Mouse (Mus musculus): ENCODE data around the gene Efemp2.

Gene Efemp2

DNA sequence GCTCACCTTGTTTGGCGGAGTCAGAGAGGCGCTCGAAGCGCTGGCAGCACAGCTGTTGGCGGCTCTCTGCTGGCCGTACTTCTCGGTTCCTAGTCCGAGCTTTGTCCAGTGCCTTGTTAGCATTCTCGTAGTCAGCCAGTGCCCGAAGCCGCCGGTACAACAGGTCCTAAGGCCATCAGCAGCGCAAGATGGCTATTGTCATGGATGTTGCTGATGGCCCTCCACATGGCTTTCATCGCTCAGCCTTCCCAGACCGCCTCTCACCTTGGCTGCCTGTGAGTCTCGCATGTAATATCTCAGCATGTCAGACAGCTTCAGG is 22.3 kb downstream of the Efemp2 start:
- ATAC-seq (ENCODE audit: low TSS enrichment): no peak

DNA sequence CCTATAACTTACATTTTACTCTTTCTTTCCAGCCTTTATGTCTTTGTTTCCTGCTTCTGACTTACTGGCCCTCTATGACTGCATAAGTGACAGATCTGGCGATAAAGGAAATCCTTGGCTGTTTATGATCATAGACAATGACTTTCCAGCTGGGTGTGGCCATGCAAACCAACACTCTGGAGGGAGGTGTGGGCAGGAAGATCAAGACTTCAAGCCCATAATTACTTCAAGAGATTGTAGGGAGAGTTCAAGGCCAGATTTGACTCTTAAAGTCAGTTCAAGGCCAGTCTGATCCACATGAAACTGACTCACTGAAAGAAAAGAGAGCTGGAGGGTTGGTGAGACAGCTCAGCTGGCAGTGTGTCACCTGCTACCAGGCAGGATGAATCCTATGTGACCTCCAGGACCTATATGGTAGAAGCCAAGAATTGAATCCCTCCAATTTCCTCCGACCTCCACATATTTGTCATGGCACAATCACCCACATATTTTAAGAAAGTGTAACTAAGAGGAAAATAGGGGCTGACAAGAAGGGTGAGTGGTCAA is 26.6 kb downstream of the Efemp2 start:
- ATAC-seq (ENCODE audit: low TSS enrichment): no peak

DNA sequence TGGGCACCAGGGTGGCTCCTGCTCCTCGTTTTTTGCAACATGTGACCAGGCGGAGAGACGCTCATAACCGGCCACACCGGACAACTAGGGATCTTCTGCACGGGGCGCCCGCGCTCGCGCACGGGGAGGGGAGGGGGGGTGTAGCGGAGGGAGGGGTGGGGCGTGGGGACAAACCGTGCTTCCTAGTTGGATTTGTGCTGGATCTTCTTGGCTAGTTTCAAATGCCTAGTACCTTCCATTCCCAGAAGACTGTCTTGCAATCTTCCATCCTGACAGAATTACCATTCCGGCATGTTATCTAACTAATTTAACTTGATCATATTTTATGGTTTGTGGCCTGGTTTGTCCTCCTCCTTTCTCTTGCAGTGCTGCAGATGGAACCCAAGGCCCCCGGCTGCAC is 29.9 kb downstream of the Efemp2 start, which contains the start of gene 1700020D05Rik:
Gene 1700020D05Rik (minus strand): TSS at position 101 of the 400 bp plus-strand sequence.
- no peak for ATAC-seq (ENCODE audit: low TSS enrichment)

DNA sequence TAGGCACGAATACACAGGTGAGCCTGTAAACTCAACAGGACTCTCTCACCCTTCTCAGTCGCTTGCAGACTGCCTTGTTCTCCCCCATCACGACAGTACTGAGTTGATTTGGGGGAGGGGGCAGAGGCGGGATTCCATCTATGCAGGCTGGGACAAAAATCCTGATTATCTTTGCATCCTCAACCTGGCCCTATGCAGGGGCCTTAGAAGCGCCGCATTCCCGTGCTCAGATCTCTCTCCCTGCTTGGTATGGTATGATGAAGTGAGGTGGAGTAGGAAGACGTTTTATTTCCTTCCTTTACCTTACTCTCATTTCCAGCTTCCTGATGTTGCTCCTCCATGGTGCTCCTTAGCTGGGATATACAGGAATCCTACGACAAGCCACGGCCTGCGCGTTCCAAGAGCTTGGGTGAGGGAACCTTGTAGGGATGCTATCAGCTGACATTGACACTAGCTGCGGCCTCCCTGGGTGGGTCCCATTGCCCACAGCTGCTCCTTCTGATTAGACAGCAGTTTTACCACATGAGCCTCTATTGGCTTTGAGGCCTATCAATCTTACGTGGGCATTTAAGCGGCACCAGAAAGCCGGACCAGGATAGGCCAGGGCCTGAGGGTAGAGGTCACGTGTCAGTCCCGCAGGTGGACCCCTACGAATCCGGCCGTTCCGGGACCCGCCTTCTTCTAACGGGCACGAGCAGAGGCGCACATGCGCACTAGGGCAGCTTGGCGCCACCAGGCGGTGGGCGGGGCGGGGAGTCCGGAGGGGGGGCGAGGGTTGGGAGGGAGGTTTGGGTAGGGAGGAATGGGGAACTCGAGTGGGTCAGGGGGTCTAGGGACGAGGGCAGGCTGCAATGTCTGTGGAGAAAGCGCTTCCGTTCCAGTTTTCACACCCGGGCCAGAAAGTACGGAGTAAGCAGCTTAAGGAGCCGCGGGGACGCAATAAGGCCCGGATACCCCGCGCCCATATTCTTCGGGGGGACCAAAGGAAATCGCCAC is 36.6 kb downstream of the Efemp2 start, which contains the start of gene Snx32:
Gene Snx32 (minus strand): TSS at position 508 of the 996 bp plus-strand sequence.
- peak; percentile 99 for ATAC-seq (ENCODE audit: low TSS enrichment)

DNA sequence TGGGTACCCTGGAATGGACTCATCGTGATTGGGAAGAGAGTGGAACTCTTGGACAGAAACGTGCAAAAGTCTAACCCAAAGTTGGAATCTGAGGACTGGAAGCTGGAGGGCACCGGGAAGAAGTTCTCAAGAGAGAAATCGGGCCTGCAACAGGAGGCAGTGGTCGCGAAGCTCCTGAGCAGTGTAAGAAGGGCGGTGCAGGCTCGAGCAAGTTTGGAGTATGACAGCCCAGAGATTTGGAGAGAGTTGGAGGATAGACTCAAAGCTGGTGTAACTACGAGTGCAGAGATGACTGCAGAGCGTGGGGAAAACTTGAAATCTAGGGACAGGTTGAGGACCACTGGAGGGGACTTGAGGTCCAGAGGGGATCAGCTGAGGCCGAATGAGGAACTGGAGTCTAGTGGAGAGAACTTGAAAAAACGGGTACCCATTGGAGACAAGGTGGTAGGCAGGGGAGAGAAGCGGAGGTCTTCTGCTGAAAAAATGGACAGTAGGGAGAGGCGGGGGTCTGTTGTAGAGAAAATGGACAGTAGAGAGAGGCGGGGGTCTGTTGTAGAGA is 37.4 kb downstream of the Efemp2 start:
- no peak for ATAC-seq (ENCODE audit: low TSS enrichment)

DNA sequence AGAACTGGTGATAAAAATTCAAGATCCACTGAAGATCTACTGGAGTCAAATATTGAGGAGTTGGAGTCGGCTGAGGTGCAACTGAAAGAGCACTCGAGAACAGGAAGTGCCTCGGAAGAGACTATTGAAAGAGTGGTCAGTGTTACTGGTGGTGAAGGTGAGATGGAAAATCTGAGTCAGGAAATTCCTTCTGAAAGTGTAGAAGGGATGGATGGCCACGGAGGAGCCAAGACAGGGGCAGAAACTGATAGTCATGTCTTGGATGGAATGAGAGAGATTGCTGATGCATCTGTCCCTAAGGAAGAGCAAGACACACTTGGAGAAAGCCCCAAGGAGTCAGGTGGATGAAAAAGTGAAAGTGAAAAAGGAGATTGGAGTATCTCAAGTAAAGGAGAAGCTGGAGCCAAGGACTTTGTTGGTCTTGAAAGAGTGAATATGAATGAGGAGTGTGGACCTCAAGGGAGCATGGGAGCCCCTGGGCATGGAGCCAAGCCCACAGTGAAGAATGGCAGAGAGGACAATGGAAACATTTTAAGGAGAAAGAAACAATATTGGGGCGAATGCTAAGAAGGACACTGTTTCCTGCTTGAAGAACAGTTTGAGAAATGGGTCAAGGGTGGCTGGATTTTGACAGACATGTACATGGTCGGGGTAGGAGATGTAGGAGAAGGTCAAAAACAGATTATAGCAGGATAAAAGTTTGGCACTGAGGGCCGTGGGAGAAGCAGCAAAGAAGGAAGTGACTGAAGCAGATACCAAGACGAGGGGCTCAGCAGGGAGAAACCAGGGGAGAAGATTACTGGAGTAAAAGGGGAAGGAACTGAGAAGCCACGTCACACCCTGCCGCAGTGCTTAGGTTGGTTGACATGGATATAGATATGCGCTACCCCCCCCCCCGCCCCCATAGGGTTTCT is 38.6 kb downstream of the Efemp2 start:
- no peak for ATAC-seq (ENCODE audit: low TSS enrichment)

DNA sequence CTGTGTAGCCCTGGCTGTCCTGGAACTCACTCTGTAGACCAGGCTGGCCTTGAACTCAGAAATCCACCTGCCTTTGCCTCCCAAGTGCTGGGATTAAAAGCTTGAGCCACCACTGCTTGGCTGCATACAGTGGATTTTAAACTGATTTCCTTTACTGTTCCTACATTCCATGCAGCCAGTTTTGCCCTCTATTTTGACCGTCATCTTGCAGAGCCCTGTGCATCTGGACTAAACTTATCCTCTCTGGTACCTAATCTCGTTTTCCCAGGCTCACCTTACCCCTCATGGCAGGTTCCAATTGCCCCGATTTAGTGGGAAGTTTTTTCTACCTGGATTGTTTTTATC is 39.2 kb downstream of the Efemp2 start:
- ATAC-seq (ENCODE audit: low TSS enrichment): no peak

DNA sequence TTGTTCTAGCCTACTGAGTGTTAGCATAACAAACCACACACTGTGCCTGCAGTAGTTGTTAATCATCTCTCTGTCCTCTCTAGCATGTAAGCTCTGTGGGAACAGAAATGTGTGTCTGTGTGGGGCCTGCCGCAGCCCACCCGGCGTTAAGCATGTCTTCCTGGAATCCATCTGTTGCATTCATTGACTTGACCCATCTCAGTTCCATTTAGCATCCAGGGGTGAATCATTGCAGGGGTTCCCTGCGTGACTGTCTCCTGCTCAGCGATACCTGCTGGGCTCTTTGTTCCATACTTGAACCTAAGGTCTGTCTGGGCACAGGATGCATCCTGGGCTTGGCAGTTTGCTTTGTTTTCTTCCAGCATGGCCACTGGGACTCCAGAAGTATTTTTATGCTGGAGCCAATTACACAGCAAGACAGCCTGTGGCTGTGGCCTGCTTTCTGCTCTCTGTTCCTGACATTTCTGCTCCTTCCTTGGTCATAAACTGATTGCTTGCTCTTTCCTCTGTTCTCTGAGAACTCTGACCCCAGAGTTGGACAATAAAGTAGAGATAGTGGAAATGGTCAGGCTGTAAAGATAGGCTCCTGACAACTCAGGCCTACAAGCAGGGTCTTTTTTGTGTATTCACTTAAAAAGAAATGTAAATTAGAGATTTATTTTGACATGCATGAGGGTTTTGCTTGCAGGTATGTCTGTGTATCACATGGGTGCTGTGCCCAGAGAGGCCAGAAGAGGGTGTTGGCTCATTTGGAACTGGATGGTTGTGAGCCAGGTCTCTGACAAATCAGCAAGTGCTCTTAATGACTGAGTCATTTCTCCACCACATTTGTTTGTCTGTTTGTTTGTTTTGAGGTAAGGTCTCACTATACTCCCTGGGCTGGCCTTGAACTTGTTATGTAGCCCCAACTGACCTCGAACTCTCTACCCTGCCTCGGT is 42.4 kb downstream of the Efemp2 start:
- ATAC-seq (ENCODE audit: low TSS enrichment): no peak

DNA sequence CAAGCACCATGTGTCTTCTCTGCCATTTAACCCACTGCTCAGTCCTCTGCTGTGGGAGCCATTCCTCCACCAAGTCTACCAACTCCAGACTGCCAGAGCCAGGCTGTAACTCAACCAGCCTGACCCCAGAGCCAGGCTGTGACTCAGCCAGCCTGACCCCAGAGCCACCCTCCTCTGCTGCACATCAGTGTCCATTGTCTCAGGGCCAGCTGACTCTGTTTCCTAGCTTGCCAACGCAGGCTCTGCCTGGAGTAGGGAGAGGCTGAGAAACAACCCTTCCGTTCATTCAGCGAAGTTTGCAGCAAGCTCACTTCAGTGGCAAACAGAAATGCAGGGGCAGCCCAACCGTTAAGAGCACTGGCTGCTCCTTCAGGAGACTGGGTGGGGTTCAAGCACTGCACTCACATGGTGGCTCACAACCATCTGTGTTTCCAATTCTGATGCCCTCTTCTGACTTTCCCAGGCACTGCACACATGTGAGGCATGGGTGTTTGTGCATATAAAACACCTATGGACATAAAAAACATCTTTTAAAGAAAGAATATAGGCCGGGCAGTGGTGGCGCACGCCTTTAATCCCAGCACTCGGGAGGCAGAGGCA is 43.3 kb downstream of the Efemp2 start:
- no peak; the same call in 1 of the 2 replicates for ATAC-seq (ENCODE audit: low TSS enrichment)

DNA sequence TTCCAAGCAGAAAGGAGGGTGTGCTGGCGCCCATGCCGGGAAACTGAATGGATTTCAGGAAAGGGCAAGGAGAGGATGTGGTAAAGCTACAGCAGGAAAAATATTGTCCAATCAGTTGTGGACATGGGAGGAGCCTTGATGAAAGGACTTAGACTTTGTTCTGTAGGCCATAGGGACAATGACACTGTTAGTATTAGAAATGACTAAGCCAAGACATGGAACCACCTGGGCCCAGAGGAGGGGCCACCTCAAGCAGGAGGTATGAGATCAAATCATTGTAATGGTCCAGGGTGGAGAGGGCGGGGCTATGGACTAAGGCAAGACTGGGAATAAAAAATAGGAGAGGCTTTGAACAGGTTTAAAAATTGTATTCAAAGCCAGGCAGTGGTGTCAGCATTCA is 45.0 kb downstream of the Efemp2 start:
- no peak for ATAC-seq (ENCODE audit: low TSS enrichment)

DNA sequence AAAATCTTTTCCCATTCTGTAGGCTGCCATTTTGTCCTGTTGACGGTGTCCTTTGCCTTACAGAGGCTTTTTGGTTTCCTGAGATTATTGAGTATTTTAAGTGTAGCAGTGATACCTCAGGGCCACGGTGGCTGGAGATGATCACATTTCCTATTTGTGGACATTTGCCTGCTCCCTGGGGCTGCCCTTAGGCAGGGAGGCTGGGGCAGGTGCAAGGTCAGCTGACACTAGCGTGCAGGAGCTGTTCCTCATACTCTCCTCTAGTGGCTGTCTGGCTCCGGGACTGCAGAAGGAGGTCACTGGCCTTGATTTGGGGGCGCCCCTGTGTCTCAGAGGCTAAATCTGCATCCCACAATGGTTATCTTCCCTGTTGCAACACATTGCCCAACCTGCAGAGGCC is 51.5 kb downstream of the Efemp2 start:
- ATAC-seq (ENCODE audit: low TSS enrichment): no peak

DNA sequence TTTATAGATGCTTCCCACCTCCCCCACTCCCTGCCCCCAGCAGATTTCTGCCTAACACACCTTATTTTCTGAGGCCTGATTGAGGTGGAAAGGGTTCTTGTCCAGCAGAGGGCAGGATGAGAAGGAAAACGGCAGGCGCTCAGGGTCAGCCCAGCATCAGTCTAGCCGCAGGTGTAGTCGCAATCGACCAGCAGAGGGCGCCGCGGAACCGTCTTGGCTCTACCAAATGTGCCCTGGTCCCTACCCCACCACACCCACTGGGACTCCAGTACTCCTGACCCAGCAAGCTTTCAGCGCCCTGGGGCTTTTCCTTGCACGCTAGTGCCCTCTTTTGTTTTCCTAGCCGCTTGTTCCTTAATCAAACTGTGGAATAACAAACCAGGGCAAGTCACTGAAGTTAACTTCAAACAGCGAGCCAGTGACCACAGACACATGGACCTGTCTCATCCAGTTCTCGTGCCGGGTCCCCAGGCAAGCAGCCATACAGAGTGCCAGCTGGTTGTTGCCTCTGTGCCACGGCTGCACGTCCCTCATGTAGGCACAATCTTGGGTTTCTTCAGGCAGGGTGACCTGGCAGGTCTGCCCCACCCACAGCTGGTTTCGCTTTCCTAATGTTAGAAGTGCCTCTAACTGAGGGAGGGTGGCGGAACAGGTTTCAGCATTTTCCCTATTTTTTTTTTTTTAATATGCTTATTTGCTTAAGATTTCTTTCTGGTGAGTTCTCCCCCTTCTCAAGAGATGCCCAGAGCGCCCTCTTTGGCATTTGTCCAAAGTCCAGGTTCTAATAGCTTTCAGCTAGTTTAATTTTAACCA is 55.8 kb downstream of the Efemp2 start:
- peak; percentile 91 for ATAC-seq (ENCODE audit: low TSS enrichment)

DNA sequence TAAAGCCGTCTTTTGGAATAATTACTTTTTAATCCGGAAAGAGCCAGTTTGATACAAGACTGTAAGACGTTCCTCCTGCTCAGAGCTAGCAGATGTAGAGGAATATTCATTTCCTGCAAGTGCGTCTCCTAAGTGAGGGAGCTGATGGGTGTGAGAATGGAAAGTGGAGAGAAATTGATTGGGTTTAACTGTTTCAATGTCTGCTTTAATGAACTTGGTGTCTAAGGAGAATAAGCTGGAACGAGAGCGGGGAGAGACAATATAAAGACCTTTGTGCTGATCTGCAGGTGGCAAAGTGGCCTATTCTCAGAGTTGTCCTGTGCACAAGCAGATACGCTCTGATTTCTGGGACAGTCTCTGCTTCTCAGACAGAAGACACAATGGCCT is 56.4 kb downstream of the Efemp2 start:
- no peak for ATAC-seq (ENCODE audit: low TSS enrichment)

Data from frontal cortex, adult (tissue).